Mouse (Mus musculus) CH12.LX (cell line): Measurements from ENCODE around the gene Dusp22.

Source experiments
- GABPA ChIP-seq: IDR thresholded peaks from 2 replicates; pipeline ENCODE4 v1.6.1; 2012; ENCODE audit warnings: low read depth, low read length, improper control_type of control experiment, inconsistent platforms; ENCODE audit not compliant: insufficient replicate concordance
- RCOR1 ChIP-seq: conservative IDR thresholded peaks from 2 replicates; pipeline ENCODE4 v1.6.1; 2012; ENCODE audit warnings: low read depth, mild to moderate bottlenecking, inconsistent platforms, low read length, improper control_type of control experiment
- ZNF384 ChIP-seq: IDR thresholded peaks from 2 replicates; pipeline ENCODE4 v1.6.1; 2012; ENCODE audit warnings: low read depth, low read length, improper control_type of control experiment, inconsistent platforms

DNA sequence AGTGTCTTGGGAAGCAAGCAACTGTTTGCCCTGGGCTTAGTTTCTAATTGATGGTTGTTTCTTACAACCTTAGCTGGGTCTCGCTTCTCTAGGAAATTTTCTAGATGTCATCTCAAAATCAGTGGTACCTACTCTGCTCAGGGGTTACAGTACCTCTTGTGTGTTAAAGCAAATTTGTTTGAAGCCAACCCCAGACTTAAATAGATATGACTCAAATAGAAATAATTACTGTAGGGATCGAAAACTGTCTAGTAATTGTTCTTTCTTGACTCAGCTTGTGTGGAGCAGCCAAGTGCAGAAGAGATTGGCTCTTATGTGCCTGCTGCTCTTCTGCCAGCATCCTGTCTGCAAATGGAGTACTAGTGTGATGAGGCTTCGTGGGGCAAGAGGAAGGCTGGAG lies 22.5 kb downstream of the Dusp22 start:
- TF ChIP-seq ZNF384 (no peak), GABPA (no peak), RCOR1 (no peak)
